Mouse (Mus musculus): ENCODE measurements at regions not wholly inside any gene's neighbourhood (a gene's known extent, or its start where the extent isn't known, plus 50 kb on each side); places are given as distances from the start of the nearest gene placed in this dataset.
"Not testable (repeated sequence)": the region's sequence is repeated elsewhere in the genome, so short reads cannot be mapped to it uniquely, and the experiment has no call there.

DNA sequence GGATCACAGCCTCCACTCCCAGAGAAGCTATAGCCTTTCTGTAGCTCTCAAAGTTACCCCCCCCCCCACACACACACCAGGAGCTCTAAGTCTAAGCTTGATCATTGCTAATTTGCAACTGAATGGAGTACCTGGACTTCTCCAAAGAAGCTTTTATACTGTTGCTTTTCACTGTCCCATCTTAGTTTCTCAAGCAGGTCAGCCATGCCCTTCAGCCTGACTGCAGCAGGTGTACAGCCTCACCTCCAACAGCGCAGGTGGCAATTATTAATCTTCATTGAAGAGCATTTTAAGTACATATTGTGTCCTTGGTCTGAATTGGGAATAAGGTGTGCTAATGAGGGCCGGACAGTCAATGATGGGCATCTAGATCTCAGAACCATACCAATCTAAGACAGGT, 50.8 kb upstream of the Tnfrsf8 start:
- TF ChIP-seq CTCF (conservative IDR thresholded peaks at IDR 0.05 in 1 of 2, IDR thresholded peaks at IDR 0.05 in 1 of 2; ENCODE audit: low read depth in 2 of 2, low read length in 2 of 2); MAX (IDR thresholded peaks at IDR 0.05; ENCODE audit: low read length); POLR2A (IDR thresholded peaks at IDR 0.05; ENCODE audit: low read depth, low read length); EP300 (IDR thresholded peaks at IDR 0.05; ENCODE audit: low read length); RAD21 (IDR thresholded peaks at IDR 0.05; ENCODE audit: low read depth, low read length); HCFC1 (IDR thresholded peaks at IDR 0.05; ENCODE audit: low read depth, low read length); ETS1 (conservative IDR thresholded peaks at IDR 0.05; ENCODE audit: low read depth, low read length): not testable (repeated sequence)
